Mouse (Mus musculus) embryonic facial prominence, embryonic 12.5 days (tissue): ENCODE results near the gene Ccr1l1. TPM values are rescaled to one million over a fixed set of nuclear protein-coding genes. Genes with fewer than 3 reads are reported as not detected.

Source experiments
- ATAC-seq: fragments of 200-750 bp; cut with Nextera tagmentation; 2 replicates; pipeline ENCODE4 v1.8.0; 2017; ENCODE audit not compliant: insufficient number of reproducible peaks, insufficient read depth, low FRiP score, low TSS enrichment
- H3K27ac ChIP-seq: fragments of 300-500 bp; sonication (generic); 2 replicates; pipeline ENCODE4 v1.5.1; 2016; ENCODE audit warnings: mild to moderate bottlenecking
- H3K27me3 ChIP-seq: fragments of 300-500 bp; sonication (generic); 2 replicates; pipeline ENCODE4 v1.6.1; 2016; ENCODE audit warnings: mild to moderate bottlenecking, moderate library complexity
- H3K36me3 ChIP-seq: fragments of 300-500 bp; sonication (generic); 2 replicates; pipeline ENCODE4 v1.6.1; 2016; ENCODE audit warnings: mild to moderate bottlenecking
- H3K4me1 ChIP-seq: fragments of 300-500 bp; sonication (generic); 2 replicates; pipeline ENCODE4 v1.6.1; 2016
- H3K4me2 ChIP-seq: fragments of 300-500 bp; sonication (generic); replicated peaks from 2 replicates; pipeline ENCODE4 v1.6.1; 2016; ENCODE audit warnings: mild to moderate bottlenecking, moderate library complexity
- H3K4me3 ChIP-seq: fragments of 300-500 bp; sonication (generic); 2 replicates; pipeline ENCODE4 v1.5.1; 2016; ENCODE audit warnings: mild to moderate bottlenecking
- H3K9ac ChIP-seq: fragments of 300-500 bp; sonication (generic); 2 replicates; pipeline ENCODE4 v1.6.1; 2016; ENCODE audit warnings: mild to moderate bottlenecking, moderate library complexity
- H3K9me3 ChIP-seq: fragments of 300-500 bp; sonication (generic); 2 replicates; pipeline ENCODE4 v1.6.1; 2016; ENCODE audit warnings: mild to moderate bottlenecking, moderate library complexity
- WGBS: fragments of 180-500 bp; shearing (Covaris S2); methylation state at CpG from one replicate; pipeline ENCODE4 v1.1.7; 2016; 5-methylcytosine and 5-hydroxymethylcytosine counted together
- polyA plus RNA-seq: library from polyadenylated mRNA; unstranded; fragments of >200 nt; fragmentation: Nextera tagmentation; extraction: Ambion mirVana; gene quantifications from 2 replicates; pipeline ENCODE4 v1.2.1, GENCODE M21; 2016

Ccr1l1 gene
- polyA plus RNA-seq: not detected in 2 replicates

GRCm38 (mm10) chr9:123978308-123978707, at the start of gene Ccr1l1:
Gene Ccr1l1 (minus strand): TSS chr9:123978408.
- no peak within 1 kb of the TSS for H3K27ac ChIP-seq
- no peaks in the 10 kb centered on the region for H3K4me1 ChIP-seq
- H3K36me3 ChIP-seq: no peaks in the 10 kb centered on the region
- H3K4me3 ChIP-seq: no peak within 1 kb of the TSS
- no peak within 1 kb of the TSS for H3K9ac ChIP-seq
- 68% methylated on average over 1 of the region's 1 CpGs for WGBS
- no peak for ATAC-seq
- H3K9me3 ChIP-seq: no peaks in the 10 kb centered on the region
- no peaks in the 10 kb centered on the region for H3K27me3 ChIP-seq
- H3K4me2 ChIP-seq: no peak within 1 kb of the TSS

DNA sequence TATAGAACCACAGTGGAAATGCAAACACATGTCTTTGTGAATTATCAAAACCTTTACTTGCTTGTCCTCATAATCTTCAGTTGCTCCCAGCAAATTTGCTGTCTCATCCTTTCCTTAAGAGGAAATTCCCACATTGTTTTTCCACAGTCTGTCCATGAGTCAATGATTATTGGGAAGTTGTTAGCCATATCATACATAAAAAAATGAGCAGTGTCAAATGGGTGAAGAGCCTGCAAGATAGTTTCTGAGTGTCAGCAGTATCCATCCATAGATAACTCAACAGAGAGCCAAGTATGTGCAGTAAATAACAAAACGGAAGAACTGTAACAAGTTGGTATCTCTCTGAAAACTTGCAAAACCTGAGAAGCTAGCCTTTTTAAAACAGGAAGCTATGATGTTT, 43.5 kb upstream of the Ccr1l1 start, which contains the start of gene Ccr3:
TSS of gene Ccr3 (plus strand) at position 301 of the 400 bp plus-strand sequence.
- Histone ChIP-seq H3K4me1 (no peaks in the 10 kb centered on the region), H3K4me3 (no peak within 1 kb of the TSS), H3K27me3 (no peaks in the 10 kb centered on the region), H3K36me3 (no peaks in the 10 kb centered on the region), H3K27ac (no peak within 1 kb of the TSS), H3K9ac (no peak within 1 kb of the TSS), H3K9me3 (no peaks in the 10 kb centered on the region), H3K4me2 (no peak within 1 kb of the TSS)
- ATAC-seq: no peak
- WGBS: 87% methylated on average over 1 of the region's 1 CpGs

- no peaks in the 10 kb centered on the region for H3K4me1 ChIP-seq
- no peak overlapping the region for H3K4me3 ChIP-seq
- H3K36me3 ChIP-seq: no peaks in the 10 kb centered on the region
These were observed 41.7 kb upstream of the Ccr1l1 start for GRCm38 (mm10) chr9:124019887-124020286.

GRCm38 (mm10) chr9:124016048-124016447, 37.8 kb upstream of the Ccr1l1 start:
- Histone ChIP-seq H3K9ac (no peak overlapping the region), H3K27ac (no peak overlapping the region), H3K4me2 (no peak overlapping the region), H3K27me3 (no peaks in the 10 kb centered on the region), H3K9me3 (no peaks in the 10 kb centered on the region), H3K4me3 (no peak overlapping the region), H3K36me3 (no peaks in the 10 kb centered on the region), H3K4me1 (no peaks in the 10 kb centered on the region)
- WGBS: 74% methylated on average over 2 of the region's 2 CpGs
- ATAC-seq: no peak

More at GRCm38 (mm10) chr9:124019887-124020286, 41.7 kb upstream of the Ccr1l1 start:
- ATAC-seq: no peak
- Histone ChIP-seq H3K4me2 (no peak overlapping the region), H3K27me3 (no peaks in the 10 kb centered on the region), H3K9ac (no peak overlapping the region), H3K9me3 (no peaks in the 10 kb centered on the region), H3K27ac (no peak overlapping the region)
- 86% methylated on average over 3 of the region's 3 CpGs for WGBS

DNA sequence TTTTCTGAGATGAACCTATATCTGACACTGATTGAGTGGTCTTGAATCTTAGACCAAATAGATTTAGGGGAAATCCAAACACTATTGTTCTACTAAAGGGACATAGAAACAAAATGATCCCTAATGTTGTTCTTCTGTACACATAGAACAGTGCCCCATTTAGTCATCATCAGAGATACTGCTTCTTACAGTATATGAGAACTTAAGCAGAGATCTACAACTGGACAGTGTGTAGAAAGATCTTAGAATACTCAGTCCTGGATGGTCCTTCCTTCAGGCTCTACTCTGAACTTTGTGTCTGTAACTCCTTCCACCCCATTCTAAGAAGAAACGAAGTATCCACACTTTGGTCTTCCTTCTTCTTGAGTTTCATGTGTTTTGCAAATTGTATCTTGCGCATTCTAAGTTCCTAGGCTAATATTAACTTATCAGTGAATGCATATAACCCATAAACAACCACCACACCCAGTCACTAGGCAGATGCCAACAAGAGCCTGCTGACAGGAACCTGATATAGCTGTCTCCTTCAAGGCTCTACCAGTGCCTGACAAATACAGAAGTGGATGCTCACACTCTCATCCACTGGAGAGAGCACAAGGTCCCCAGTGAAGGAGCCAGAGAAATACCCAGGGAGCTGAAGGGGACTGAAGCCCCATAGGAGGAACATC, 36.9 kb upstream of the Ccr1l1 start:
- no peaks in the 10 kb centered on the region for H3K36me3 ChIP-seq
- H3K9me3 ChIP-seq: no peaks in the 10 kb centered on the region
- no peak for ATAC-seq
- no peaks in the 10 kb centered on the region for H3K27me3 ChIP-seq
- H3K27ac ChIP-seq: no peak overlapping the region
- H3K4me3 ChIP-seq: no peak overlapping the region
- no peak overlapping the region for H3K4me2 ChIP-seq
- no peak overlapping the region for H3K9ac ChIP-seq
- no peaks in the 10 kb centered on the region for H3K4me1 ChIP-seq
- 72% methylated on average over 2 of the region's 2 CpGs for WGBS

DNA sequence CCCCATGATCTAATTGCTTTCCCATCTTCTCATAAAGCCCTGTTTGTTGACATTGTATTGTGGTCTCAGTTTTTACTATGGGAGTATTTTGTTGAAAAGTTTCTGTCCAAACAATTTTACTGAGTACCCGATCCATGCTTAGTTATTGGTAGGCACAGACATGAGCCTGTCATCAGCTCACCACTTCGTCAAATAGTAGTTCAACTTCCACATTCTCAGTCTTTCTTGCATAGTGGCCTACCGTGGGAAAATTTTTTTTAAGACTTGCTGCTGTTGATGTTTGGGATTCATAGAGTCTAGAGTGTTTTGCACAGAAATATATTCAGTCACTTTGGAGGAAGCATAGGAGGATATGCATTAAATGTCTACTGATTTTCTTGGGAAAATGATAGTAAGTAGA, 35.1 kb upstream of the Ccr1l1 start:
- ATAC-seq: no peak
- Histone ChIP-seq H3K27ac (no peak overlapping the region), H3K4me3 (no peak overlapping the region), H3K4me2 (no peak overlapping the region), H3K4me1 (no peaks in the 10 kb centered on the region), H3K9ac (no peak overlapping the region), H3K36me3 (no peaks in the 10 kb centered on the region), H3K9me3 (no peaks in the 10 kb centered on the region), H3K27me3 (no peaks in the 10 kb centered on the region)
- 84% methylated on average over 3 of the region's 3 CpGs for WGBS

GRCm38 (mm10) chr9:124012691-124013090, 34.5 kb upstream of the Ccr1l1 start:
- 81% methylated on average over 2 of the region's 2 CpGs for WGBS
- Histone ChIP-seq H3K9me3 (no peaks in the 10 kb centered on the region), H3K4me1 (no peaks in the 10 kb centered on the region), H3K27ac (no peak overlapping the region), H3K27me3 (no peaks in the 10 kb centered on the region), H3K9ac (no peak overlapping the region), H3K4me2 (no peak overlapping the region), H3K36me3 (no peaks in the 10 kb centered on the region), H3K4me3 (no peak overlapping the region)
- ATAC-seq: no peak

DNA sequence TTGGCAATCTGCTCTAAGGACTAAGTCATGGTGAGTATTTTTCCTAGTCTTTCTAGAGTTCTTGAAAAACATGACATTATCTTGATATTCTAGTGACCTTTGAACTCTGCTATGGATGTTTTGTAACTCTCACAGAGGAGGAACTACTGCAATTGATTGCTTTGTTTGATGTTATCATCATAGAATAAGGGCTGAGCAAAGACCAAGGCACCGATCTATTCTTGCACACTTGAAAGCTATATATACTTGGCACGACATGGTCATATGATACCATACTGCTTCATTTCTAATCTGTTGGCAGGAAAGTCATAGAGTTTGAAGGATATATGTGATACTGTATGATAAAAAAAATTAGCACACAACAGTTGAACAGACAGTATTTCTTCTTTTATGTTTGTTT, 21.6 kb upstream of the Ccr1l1 start:
- ATAC-seq: no peak
- H3K27ac ChIP-seq: no peak overlapping the region
- H3K27me3 ChIP-seq: no peaks in the 10 kb centered on the region
- H3K4me3 ChIP-seq: no peak overlapping the region
- H3K36me3 ChIP-seq: no peaks in the 10 kb centered on the region
- H3K9ac ChIP-seq: no peak overlapping the region
- H3K4me2 ChIP-seq: no peak overlapping the region
- no peaks in the 10 kb centered on the region for H3K9me3 ChIP-seq
- 88% methylated on average over 2 of the region's 2 CpGs for WGBS
- H3K4me1 ChIP-seq: no peaks in the 10 kb centered on the region

DNA sequence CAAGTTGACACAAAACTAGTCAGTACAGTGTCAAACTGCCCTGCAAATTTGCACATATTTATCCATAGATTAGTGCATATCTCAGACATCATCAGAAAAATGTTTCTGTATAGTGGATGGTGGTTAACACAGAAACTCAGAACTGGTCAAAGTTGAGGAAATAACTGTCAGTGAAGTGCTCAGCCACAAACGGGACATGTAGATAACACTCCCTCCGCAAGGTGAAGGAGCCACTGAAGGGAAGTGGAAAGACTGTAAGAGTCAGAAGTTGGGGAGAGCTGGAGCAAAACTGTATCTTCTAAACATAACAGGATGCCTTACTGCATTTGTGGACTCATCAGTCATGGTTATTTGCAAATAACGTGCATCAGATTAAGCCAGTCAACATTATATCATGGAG, 19.5 kb upstream of the Ccr1l1 start:
- 70% methylated on average over 3 of the region's 3 CpGs for WGBS
- H3K4me1 ChIP-seq: no peaks in the 10 kb centered on the region
- H3K4me3 ChIP-seq: no peak overlapping the region
- no peaks in the 10 kb centered on the region for H3K36me3 ChIP-seq
- no peak overlapping the region for H3K4me2 ChIP-seq
- ATAC-seq: no peak
- H3K9ac ChIP-seq: no peak overlapping the region
- no peaks in the 10 kb centered on the region for H3K9me3 ChIP-seq
- no peaks in the 10 kb centered on the region for H3K27me3 ChIP-seq
- no peak overlapping the region for H3K27ac ChIP-seq

GRCm38 (mm10) chr9:123991312-123991906, 13.2 kb upstream of the Ccr1l1 start:
- H3K9ac ChIP-seq: no peak overlapping the region
- WGBS: 54% methylated on average over 1 of the region's 1 CpGs
- H3K9me3 ChIP-seq: no peaks in the 10 kb centered on the region
- no peaks in the 10 kb centered on the region for H3K4me1 ChIP-seq
- no peak for ATAC-seq
- H3K4me3 ChIP-seq: no peak overlapping the region
- no peak overlapping the region for H3K4me2 ChIP-seq
- no peak overlapping the region for H3K27ac ChIP-seq
- H3K27me3 ChIP-seq: no peaks in the 10 kb centered on the region
- H3K36me3 ChIP-seq: no peaks in the 10 kb centered on the region

GRCm38 (mm10) chr9:123989671-123990070, 11.5 kb upstream of the Ccr1l1 start:
- Histone ChIP-seq H3K9me3 (no peaks in the 10 kb centered on the region), H3K4me2 (no peak overlapping the region), H3K4me3 (no peak overlapping the region), H3K4me1 (no peaks in the 10 kb centered on the region), H3K9ac (no peak overlapping the region), H3K27me3 (no peaks in the 10 kb centered on the region), H3K27ac (no peak overlapping the region), H3K36me3 (no peaks in the 10 kb centered on the region)
- no peak for ATAC-seq
- 64% methylated on average over 3 of the region's 3 CpGs for WGBS

GRCm38 (mm10) chr9:123986217-123986616, 8.0 kb upstream of the Ccr1l1 start:
- no peak overlapping the region for H3K4me3 ChIP-seq
- no peaks in the 10 kb centered on the region for H3K9me3 ChIP-seq
- H3K4me2 ChIP-seq: no peak overlapping the region
- ATAC-seq: no peak
- no peak overlapping the region for H3K27ac ChIP-seq
- no peaks in the 10 kb centered on the region for H3K36me3 ChIP-seq
- 79% methylated on average over 2 of the region's 2 CpGs for WGBS
- no peak overlapping the region for H3K9ac ChIP-seq
- H3K4me1 ChIP-seq: no peaks in the 10 kb centered on the region
- H3K27me3 ChIP-seq: no peaks in the 10 kb centered on the region
